Mouse (Mus musculus): ENCODE data around the gene Sept5. TPM values are rescaled to one million over a fixed set of nuclear protein-coding genes. Genes with fewer than 3 reads are reported as not detected.

Gene Sept5
- total and polyA plus RNA-seq, 3 experiments = 9.1 to 12.9 (median 12.6) TPM

- no peak for DNase-seq
Observed at GRCm38 (mm10) chr16:18583673-18584357, 45.9 kb downstream of the Sept5 start.

DNA sequence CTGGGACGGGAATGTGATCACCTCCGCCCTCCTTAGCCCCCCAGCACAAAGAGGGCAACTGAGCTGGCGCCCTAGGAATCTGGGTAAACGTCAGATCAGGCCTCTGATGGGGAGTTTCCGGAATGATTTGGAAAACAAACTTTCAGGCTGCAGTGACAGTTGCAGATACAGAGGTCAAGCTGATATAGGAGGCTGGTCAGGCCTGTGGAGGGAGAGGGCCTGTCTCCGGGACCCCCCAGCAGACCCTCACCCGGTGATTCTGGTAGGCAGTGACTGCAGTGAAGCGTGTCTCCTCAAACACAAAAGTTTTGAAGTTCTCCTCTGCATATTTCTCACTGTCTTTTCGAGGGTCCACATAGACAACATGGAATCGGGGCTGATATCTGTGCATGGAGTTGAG lies 46.6 kb downstream of the Sept5 start:
- DNase-seq = no peak

GRCm38 (mm10) chr16:18582426-18583148 lies 47.2 kb downstream of the Sept5 start:
- DNase-seq = no peak

- peak; percentile 29 for DNase-seq
Observed at GRCm38 (mm10) chr16:18581623-18582205, 48.0 kb downstream of the Sept5 start.

DNA sequence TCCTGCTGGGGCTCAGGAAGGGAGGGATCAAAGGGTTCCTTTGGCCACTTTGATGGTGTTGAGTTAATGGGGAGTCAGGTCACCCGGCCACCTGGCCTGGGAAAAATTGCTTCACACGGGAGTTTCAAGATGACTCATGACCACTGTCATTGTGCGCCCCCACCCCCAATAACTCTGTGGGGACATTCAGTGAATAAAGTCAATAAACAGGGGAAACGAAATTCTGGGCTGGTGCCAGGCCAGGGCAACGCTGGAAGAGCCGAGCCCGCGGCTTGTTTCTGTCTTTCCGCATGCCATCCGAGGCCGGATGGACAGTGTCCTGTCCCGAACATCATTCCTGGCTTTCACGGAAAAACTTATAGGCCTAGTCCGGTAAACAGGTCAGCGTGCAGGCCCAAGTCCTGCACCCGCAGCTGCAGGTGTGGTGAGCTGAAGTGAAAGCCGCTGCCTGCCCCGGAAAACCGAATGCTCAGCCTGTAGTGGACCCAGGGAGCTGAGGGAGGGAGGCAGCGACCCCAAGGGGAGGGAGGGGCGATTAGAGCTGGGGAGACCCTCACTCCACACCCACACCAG lies 48.6 kb downstream of the Sept5 start:
- no peak for DNase-seq

- DNase-seq = no peak
Observed at GRCm38 (mm10) chr16:18580389-18580788, 49.4 kb downstream of the Sept5 start.

DNA sequence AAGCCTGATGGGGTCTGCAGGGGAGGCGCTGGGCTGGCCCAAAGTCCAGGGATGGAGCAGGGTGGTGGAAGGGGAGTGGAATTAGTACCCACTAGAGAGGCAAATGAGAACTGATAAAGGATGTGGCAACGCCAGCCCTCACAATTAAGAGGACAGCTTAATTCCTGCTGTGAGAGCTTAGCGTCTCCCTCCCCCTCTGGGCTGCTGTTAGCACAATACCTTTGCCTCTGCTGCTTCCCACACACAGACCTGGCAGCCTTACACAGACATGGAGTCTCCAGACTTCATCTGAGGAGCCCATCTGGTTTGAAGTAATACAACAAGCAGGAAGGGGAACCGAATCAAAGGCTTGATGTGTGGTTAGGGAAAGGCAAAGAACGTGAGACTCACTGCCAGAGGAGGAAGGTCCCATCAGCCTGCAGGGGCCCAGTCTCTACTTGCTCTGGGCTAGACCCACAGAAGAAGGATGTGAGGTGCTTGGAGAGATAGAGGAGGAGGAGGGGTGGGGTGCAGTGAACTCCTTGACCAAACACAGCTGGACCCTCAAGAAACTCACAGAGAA lies 52.1 kb downstream of the Sept5 start:
- no peak for DNase-seq

- DNase-seq = no peak
Observed at GRCm38 (mm10) chr16:18577071-18577470, 52.7 kb downstream of the Sept5 start.

GRCm38 (mm10) chr16:18574196-18574595 lies 55.6 kb downstream of the Sept5 start:
- peak; percentile 70 for DNase-seq

Other genes with a start within 250 kb of the Sept5 start
- gene Txnrd2, start 203.6 kb downstream of the Sept5 start, total RNA-seq (2021) = 10 to 100 TPM; 73.3 TPM
- gene Txnrd2, start 203.6 kb downstream of the Sept5 start, polyA plus RNA-seq (2012; rRNA removed) = 50.3 and 64.6 TPM in 2 replicates
- 100 to 1,000 TPM; 203 to 288 TPM for gene Comt, start 203.1 kb downstream of the Sept5 start, total RNA-seq (2021)
- gene Comt, start 203.1 kb downstream of the Sept5 start, polyA plus RNA-seq (2012; rRNA removed) = 407 and 432 TPM in 2 replicates
- gene Gnb1l, start 131.2 kb downstream of the Sept5 start, total RNA-seq (2021) = 1 to 10 TPM; 4.4 to 7.8 TPM
- gene Gnb1l, start 131.2 kb downstream of the Sept5 start, polyA plus RNA-seq (2012; rRNA removed) = 10.5 and 15.5 TPM in 2 replicates
- 1 to 10 TPM; 4.4 to 5.8 TPM for gene Rtl10, start 131.1 kb downstream of the Sept5 start, total RNA-seq (2021)
- gene Rtl10, start 131.1 kb downstream of the Sept5 start, polyA plus RNA-seq (2012; rRNA removed) = 6.4 and 8.3 TPM in 2 replicates
- gene Tbx1, start 39.3 kb downstream of the Sept5 start, total RNA-seq (2021) = under 1 TPM in 1 of 2 experiments, not detected in 1; 0.28 TPM
- 0.47 and 0.49 TPM in 2 replicates for gene Tbx1, start 39.3 kb downstream of the Sept5 start, polyA plus RNA-seq (2012; rRNA removed)
- gene Gp1bb, start 7.6 kb downstream of the Sept5 start, total RNA-seq (2021) = not detected
- 2.1 and 4.0 TPM in 2 replicates for gene Gp1bb, start 7.6 kb downstream of the Sept5 start, polyA plus RNA-seq (2012; rRNA removed)
- 1 to 10 TPM; 2.4 to 3.6 TPM for gene Gm49601, start 3.5 kb downstream of the Sept5 start, total RNA-seq (2021)
- gene Gm49601, start 3.5 kb downstream of the Sept5 start, polyA plus RNA-seq (2012; rRNA removed) = 3.7 and 4.0 TPM in 2 replicates
- 10 to 100 TPM in 1 of 2 experiments, 1 to 10 TPM in 1; 3.5 to 16.9 TPM for gene Cldn5, start 146.9 kb upstream of the Sept5 start, total RNA-seq (2021)
- gene Cldn5, start 146.9 kb upstream of the Sept5 start, polyA plus RNA-seq (2012; rRNA removed) = 68.7 and 108 TPM in 2 replicates
- 100 to 1,000 TPM; 102 to 115 TPM for gene Ufd1, start 181.8 kb upstream of the Sept5 start, total RNA-seq (2021)
- gene Ufd1, start 181.8 kb upstream of the Sept5 start, polyA plus RNA-seq (2012; rRNA removed) = 19.9 and 27.1 TPM in 2 replicates
- 1 to 10 TPM; 5.8 to 8.7 TPM for gene Cdc45, start 182.0 kb upstream of the Sept5 start, total RNA-seq (2021)
- gene Cdc45, start 182.0 kb upstream of the Sept5 start, polyA plus RNA-seq (2012; rRNA removed) = 4.8 and 5.7 TPM in 2 replicates
- gene 2510002D24Rik, start 206.6 kb upstream of the Sept5 start, total RNA-seq (2021) = 10 to 100 TPM; 14.0 to 18.6 TPM
- gene 2510002D24Rik, start 206.6 kb upstream of the Sept5 start, polyA plus RNA-seq (2012; rRNA removed) = 61.3 and 69.2 TPM in 2 replicates
- 1 to 10 TPM; 4.6 to 7.5 TPM for gene Gm28539, start 206.6 kb upstream of the Sept5 start, total RNA-seq (2021)
- 0.47 and 0.51 TPM in 2 replicates for gene Gm28539, start 206.6 kb upstream of the Sept5 start, polyA plus RNA-seq (2012; rRNA removed)
- gene Mrpl40, start 246.9 kb upstream of the Sept5 start, total RNA-seq (2021) = 10 to 100 TPM; 60.9 to 61.2 TPM
- gene Mrpl40, start 246.9 kb upstream of the Sept5 start, polyA plus RNA-seq (2012; rRNA removed) = 9.0 TPM in 2 replicates
- 10 to 100 TPM; 33.0 to 37.9 TPM for gene Hira, start 247.1 kb upstream of the Sept5 start, total RNA-seq (2021)
- 43.3 and 49.6 TPM in 2 replicates for gene Hira, start 247.1 kb upstream of the Sept5 start, polyA plus RNA-seq (2012; rRNA removed)

Measured in adrenal gland, adult 2 months (tissue).